ENCODE assay signal across 8 mouse cellular contexts in the genomic region with DNA sequence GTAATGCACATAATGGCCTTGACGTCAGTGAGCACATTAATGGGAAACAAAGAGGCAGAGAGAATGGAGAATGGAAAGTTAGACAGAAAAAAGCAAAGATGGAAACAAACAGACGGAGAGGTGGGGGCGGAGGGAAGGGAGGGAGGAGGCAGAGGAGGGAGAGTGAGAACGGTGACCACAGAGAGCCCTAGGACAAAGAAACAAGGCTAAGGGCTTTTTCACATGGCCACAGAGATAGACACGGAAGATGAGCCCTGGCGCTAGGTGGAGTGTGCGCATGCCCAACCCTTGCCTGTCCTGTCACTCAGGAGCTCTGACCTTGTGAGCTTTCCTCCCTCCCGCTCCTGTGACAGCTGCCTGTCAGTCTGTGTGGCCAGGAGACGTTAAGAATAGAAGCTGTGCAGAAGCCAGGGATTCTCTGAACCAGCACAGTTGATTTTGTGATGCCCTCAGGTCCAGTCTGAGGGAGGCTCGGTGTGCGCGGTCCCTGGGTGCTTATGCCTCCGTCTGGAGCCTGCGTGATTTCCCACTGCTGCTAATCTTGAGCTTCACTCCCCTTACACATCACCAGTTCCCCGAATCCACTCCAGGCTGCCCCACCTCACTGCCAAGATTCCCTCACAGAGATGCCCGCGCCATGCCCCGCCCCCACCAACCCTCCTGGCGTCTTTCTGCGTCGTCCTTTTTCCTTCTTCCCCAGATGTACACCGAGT. TPM values are rescaled to one million over a fixed set of nuclear protein-coding genes. Genes with fewer than 3 reads are reported as not detected.
DNase-seq lines count a peak whose midpoint lies in the region; ATAC-seq and TF ChIP-seq lines count a peak whose summit lies in the region.
"Had no signal": no experiment of that assay in that cellular context is flagged by ENCODE, and none has a peak within 500 bp of the region (broad histone marks: within the 10 kb centered on the region; RNA-seq: fewer than 3 reads in every experiment).

No protein-coding gene starts in this region.

- no peak overlapping the region for H3K4me2 ChIP-seq in embryonic facial prominence, embryonic 11.5 days (ENCODE audit: low read depth, low read length)
- peak overlapping the region; percentile 51 for H3K4me2 ChIP-seq in heart, embryonic 13.5 days

- H3K36me3 ChIP-seq in embryonic facial prominence, embryonic 11.5 days (replicated peaks; ENCODE audit: control insufficient read depth, insufficient read depth, low read depth, low read length) = no peaks in the 10 kb centered on the region
- H3K36me3 ChIP-seq in heart, embryonic 13.5 days = no peaks in the 10 kb centered on the region
- no peaks in the 10 kb centered on the region for H3K36me3 ChIP-seq in thymus, adult 2 months (ENCODE audit: control insufficient read depth, insufficient read depth, low read length)

- ATAC-seq in embryonic facial prominence, embryonic 11.5 days (replicated peaks; ENCODE audit: insufficient number of reproducible peaks, low FRiP score, low TSS enrichment, low read depth) = peak; percentile 53
- ATAC-seq in heart, embryonic 13.5 days (ENCODE audit: extremely low read depth, insufficient number of reproducible peaks, low FRiP score, low TSS enrichment) = no peak
- peak; percentile 45; the same call in 1 of the 2 replicates for ATAC-seq in megakaryocyte-erythroid progenitor cell, adult 5-6 weeks (replicated peaks; ENCODE audit: low FRiP score, low TSS enrichment, poor library complexity, severe bottlenecking)

- WGBS in embryonic facial prominence, embryonic 11.5 days = 58% methylated on average over 22 of the region's 22 CpGs
- 49% methylated on average over 22 of the region's 22 CpGs for WGBS in heart, embryonic 13.5 days
- 66% methylated on average over 22 of the region's 22 CpGs for WGBS in thymus, adult 2 months

- no peaks in the 10 kb centered on the region for H3K9me3 ChIP-seq in embryonic facial prominence, embryonic 11.5 days (replicated peaks; ENCODE audit: control insufficient read depth, low read length)
- H3K9me3 ChIP-seq in heart, embryonic 13.5 days = no peaks in the 10 kb centered on the region

- no peak overlapping the region for H3K9ac ChIP-seq in embryonic facial prominence, embryonic 11.5 days (replicated peaks; ENCODE audit: low read length)
- H3K9ac ChIP-seq in heart, embryonic 13.5 days = peak overlapping the region; percentile 48; the same call in 1 of the 2 replicates
- H3K9ac ChIP-seq: liver, embryonic 14.5 days had no signal

- H3K4me1 ChIP-seq in embryonic facial prominence, embryonic 11.5 days (ENCODE audit: control insufficient read depth, insufficient read depth, low read length) = peaks cover 3% of the 10 kb centered on the region; the same call in 1 of the 2 replicates
- H3K4me1 ChIP-seq in heart, embryonic 13.5 days = peaks cover 17% of the 10 kb centered on the region
- H3K4me1 ChIP-seq in thymus, adult 2 months (replicated peaks; ENCODE audit: control insufficient read depth, insufficient read depth, low read length) = no peaks in the 10 kb centered on the region; the same call in 1 of the 2 replicates

- no peak for TF ChIP-seq CTCF in thymus, adult 2 months (IDR thresholded peaks at IDR 0.05; ENCODE audit: borderline replicate concordance, control insufficient read depth, extremely low read depth, insufficient read depth, low read length, poor library complexity)

- H3K27ac ChIP-seq in embryonic facial prominence, embryonic 11.5 days (replicated peaks; ENCODE audit: low read depth, low read length) = no peak overlapping the region
- H3K27ac ChIP-seq in heart, embryonic 13.5 days (replicated peaks) = no peak overlapping the region
- no peak overlapping the region for H3K27ac ChIP-seq in thymus, adult 2 months (ENCODE audit: control insufficient read depth, insufficient read depth, low read length)
- H3K27ac ChIP-seq: liver, embryonic 14.5 days had no signal

- no peaks in the 10 kb centered on the region for H3K27me3 ChIP-seq in embryonic facial prominence, embryonic 11.5 days (ENCODE audit: control insufficient read depth, insufficient read depth, low read length)
- H3K27me3 ChIP-seq in heart, embryonic 13.5 days (replicated peaks) = no peaks in the 10 kb centered on the region; the same call in 1 of the 2 replicates
- H3K27me3 ChIP-seq in thymus, adult 2 months (ENCODE audit: control insufficient read depth, insufficient read depth, low read length) = no peaks in the 10 kb centered on the region

- peak; percentile 61 for DNase-seq in CD4-positive helper T cell, adult 2 months (ENCODE audit: low read depth, low spot score)
- peak; percentile 85 for DNase-seq in MN1 (ENCODE audit: low spot score)
- DNase-seq in embryonic facial prominence, embryonic 11.5 days (ENCODE audit: low spot score) = no peak
- DNase-seq in spleen, adult 12 weeks (ENCODE audit: low spot score) = no peak
- DNase-seq in thymus, adult 2 months = no peak

- no peak for TF ChIP-seq POLR2A in thymus, adult 2 months (IDR thresholded peaks at IDR 0.05; ENCODE audit: control insufficient read depth, extremely low read depth, insufficient read depth, low read length, poor library complexity)

- H3K4me3 ChIP-seq in embryonic facial prominence, embryonic 11.5 days (ENCODE audit: low read depth, low read length) = no peak overlapping the region
- H3K4me3 ChIP-seq in heart, embryonic 13.5 days = peak overlapping the region; percentile 8; the same call in 1 of the 2 replicates
- no peak overlapping the region for H3K4me3 ChIP-seq in thymus, adult 2 months (ENCODE audit: control insufficient read depth, insufficient read depth, low read length)

RNA-seq across cellular contexts. Expression of gene Rassf10, which starts 35.3 kb away (rescaled TPM):
- 1.4 and 1.6 TPM in 2 replicates for polyA plus RNA-seq in embryonic facial prominence, embryonic 11.5 days (2014; fragmentation: Nextera tagmentation; extraction: Ambion mirVana)
- polyA plus RNA-seq in heart, embryonic 13.5 days (2015; fragmentation: Nextera tagmentation; extraction: Ambion mirVana) = 3.1 and 3.7 TPM in 2 replicates
- total RNA-seq in megakaryocyte-erythroid progenitor cell, adult 5-6 weeks (2014; fragmentation: Nextera tagmentation) = not detected in 2 replicates
- total RNA-seq in megakaryocyte-erythroid progenitor cell, adult 5-6 weeks (2017) = not detected in 2 replicates
- 0.92 and 0.99 TPM in 2 replicates for polyA plus RNA-seq in thymus, adult 2 months (2012; rRNA removed)

Comparison
In these comparisons a context has a peak if more than half of its experiments do, and no peak if none do; other contexts are left out.
1. DNase-seq: peak in CD4-positive helper T cell, adult 2 months (single experiment) and MN1 (single experiment); none in embryonic facial prominence, embryonic 11.5 days (single experiment), spleen, adult 12 weeks (single experiment) and thymus, adult 2 months (single experiment).